7 mouse cellular contexts compared by ENCODE assay signal in genomic region chr6:48538841-48539737, GRCm38 (mm10). TPM values are rescaled to one million over a fixed set of nuclear protein-coding genes. Genes with fewer than 3 reads are reported as not detected.
A peak's percentile ranks its signal among the peaks of the same experiment; 100 is the strongest.
DNase-seq lines count a peak whose midpoint lies in the region; ATAC-seq lines count a peak whose summit lies in the region.

No protein-coding gene starts in this region.

- peak; percentile 87 for DNase-seq in ES-CJ7 (ENCODE audit: low read depth, low spot score)
- DNase-seq in adrenal gland, adult 18-20 months (ENCODE audit: low spot score in 2 of 2): peak; percentile 75 to 76
- peak; percentile 62 for DNase-seq in embryo, embryonic 11.5 days (ENCODE audit: low read depth, low spot score)
- peak; percentile 44 to 71 for DNase-seq in heart, adult 9 months (ENCODE audit: low spot score in 2 of 2)
- peak; percentile 88 for DNase-seq in layer of hippocampus, adult 9-10 months (ENCODE audit: low spot score)
- DNase-seq in right cerebral cortex, postnatal 14 days: peak; percentile 86

- ATAC-seq in megakaryocyte, adult 5-6 weeks (ENCODE audit: poor library complexity, severe bottlenecking): peak; percentile 85

RNA-seq across cellular contexts. Expression of gene Atp6v0e2, which starts 1.7 kb away (rescaled TPM):
- total RNA-seq in adrenal gland, adult 18-20 months (2021): 10 to 100 TPM; 65.7 to 90.8 TPM
- not detected in 2 replicates for total RNA-seq in megakaryocyte, adult 5-6 weeks (2015)
- total RNA-seq in megakaryocyte, adult 5-6 weeks (2017): 0.48 TPM in 1 of 2 replicates, not detected in the other

RNA-seq across cellular contexts. Expression of gene Lrrc61, which starts 15.5 kb away (rescaled TPM):
- total RNA-seq in adrenal gland, adult 18-20 months (2021): 10 to 100 TPM; 26.5 to 34.3 TPM
- total RNA-seq in megakaryocyte, adult 5-6 weeks (2015): 13.4 and 14.3 TPM in 2 replicates
- total RNA-seq in megakaryocyte, adult 5-6 weeks (2017): 9.7 and 11.3 TPM in 2 replicates

RNA-seq across cellular contexts. Expression of gene Rarres2, which starts 33.5 kb away (rescaled TPM):
- 100 to 1,000 TPM in 1 of 2 experiments, 10 to 100 TPM in 1; 55.3 to 165 TPM for total RNA-seq in adrenal gland, adult 18-20 months (2021)
- total RNA-seq in megakaryocyte, adult 5-6 weeks (2015): 0.74 TPM in 1 of 2 replicates, not detected in the other
- total RNA-seq in megakaryocyte, adult 5-6 weeks (2017): 0.15 and 0.94 TPM in 2 replicates

RNA-seq across cellular contexts. Expression of gene Gm45021, which starts 50.3 kb away (rescaled TPM):
- not detected for total RNA-seq in adrenal gland, adult 18-20 months (2021)
- not detected in 2 replicates for total RNA-seq in megakaryocyte, adult 5-6 weeks (2015)
- not detected in 2 replicates for total RNA-seq in megakaryocyte, adult 5-6 weeks (2017)

RNA-seq across cellular contexts. Expression of gene Repin1, which starts 54.6 kb away (rescaled TPM):
- total RNA-seq in adrenal gland, adult 18-20 months (2021): 10 to 100 TPM; 67.2 to 77.6 TPM
- total RNA-seq in megakaryocyte, adult 5-6 weeks (2015): 1.8 and 2.7 TPM in 2 replicates
- total RNA-seq in megakaryocyte, adult 5-6 weeks (2017): 4.0 and 4.3 TPM in 2 replicates

Comparison
In these comparisons a context has a peak if more than half of its experiments do, and no peak if none do; other contexts are left out.
1. Peak in every context shown above with its lines: DNase-seq and ATAC-seq.
2. RNA of gene Atp6v0e2, which starts 1.7 kb away (total RNA-seq): 65.7 to 90.8 TPM in adrenal gland, adult 18-20 months; 0.48 TPM in megakaryocyte, adult 5-6 weeks; every median in the first group is over 10 times any median in the second.
3. RNA of gene Rarres2, which starts 33.5 kb away (total RNA-seq): 55.3 to 165 TPM in adrenal gland, adult 18-20 months; 0.15 to 0.94 TPM in megakaryocyte, adult 5-6 weeks; every median in the first group is over 10 times any median in the second.